Mouse (Mus musculus): ENCODE results near the gene Zgrf1. TPM values are rescaled to one million over a fixed set of nuclear protein-coding genes. Genes with fewer than 3 reads are reported as not detected.

Gene Zgrf1
- polyA plus RNA-seq, 1 experiment from 2014 or later: 1.1 TPM

DNA sequence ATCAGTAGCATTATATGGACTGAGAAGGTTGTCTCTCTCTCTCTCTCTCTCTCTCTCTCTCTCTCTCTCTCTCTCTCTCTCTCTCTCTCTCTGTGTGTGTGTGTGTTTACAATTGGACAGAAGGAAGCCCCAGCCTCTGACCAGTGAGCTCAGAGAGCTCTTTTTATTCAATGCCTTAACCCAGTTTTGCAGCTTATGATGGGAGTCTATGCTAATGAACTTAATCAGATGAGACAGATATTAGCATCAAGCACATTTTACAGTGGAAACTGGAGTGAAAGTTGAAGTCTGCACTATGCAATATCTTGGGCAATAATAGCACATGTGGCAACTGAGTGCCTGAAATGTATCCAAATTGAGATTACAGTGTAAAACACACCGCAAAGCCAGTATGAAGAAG, 38.0 kb upstream of the Zgrf1 start:
- Histone ChIP-seq H3K27ac (replicated peaks) (no peak overlapping the region), H3K36me3 (ENCODE audit: control insufficient read depth, insufficient read depth, low read length) (no peaks in the 10 kb centered on the region), H3K9ac (ENCODE audit: low read length) (no peak overlapping the region), H3K4me3 (ENCODE audit: low read depth, low read length) (no peak overlapping the region), H3K27me3 (ENCODE audit: control insufficient read depth, insufficient read depth, low read length) (no peaks in the 10 kb centered on the region), H3K4me1 (replicated peaks; ENCODE audit: control insufficient read depth, insufficient read depth) (no peaks in the 10 kb centered on the region), H3K9me3 (ENCODE audit: control insufficient read depth, low read length) (no peaks in the 10 kb centered on the region), H3K4me2 (replicated peaks; ENCODE audit: low read depth) (no peak overlapping the region)
- 86% methylated on average over 1 of the region's 1 CpGs for WGBS
- ATAC-seq (ENCODE audit: low FRiP score, low TSS enrichment) (no peak), DNase-seq (ENCODE audit: low spot score) (no peak)
- TF ChIP-seq CTCF (IDR thresholded peaks at IDR 0.05; ENCODE audit: low read depth) (no peak), EP300 (optimal IDR thresholded peaks at IDR 0.05) (no peak)

DNA sequence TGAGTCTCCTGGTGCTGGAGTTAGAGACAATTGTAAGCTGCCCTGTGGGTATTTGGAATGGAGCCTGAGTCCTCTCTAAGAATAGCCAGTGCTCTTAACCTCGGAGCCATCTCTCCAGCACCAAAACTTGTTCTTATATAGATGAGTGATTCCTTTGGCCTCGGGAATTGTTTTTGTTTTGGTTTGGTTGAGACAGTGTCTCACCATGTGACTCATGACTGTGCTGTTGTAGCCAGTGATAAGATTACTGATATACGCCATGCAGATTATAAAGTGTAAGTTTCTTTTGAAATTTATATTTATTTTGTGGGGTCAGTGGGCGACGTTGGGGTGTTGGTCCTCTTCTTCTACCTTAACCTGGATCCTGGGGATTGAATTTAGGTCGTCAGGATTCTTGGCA, 33.0 kb upstream of the Zgrf1 start:
- TF ChIP-seq EP300 (optimal IDR thresholded peaks at IDR 0.05) (no peak), CTCF (IDR thresholded peaks at IDR 0.05; ENCODE audit: low read depth) (no peak)
- no peaks in the 10 kb centered on the region for H3K4me1 ChIP-seq (replicated peaks; ENCODE audit: control insufficient read depth, insufficient read depth)
- H3K4me2 ChIP-seq (replicated peaks; ENCODE audit: low read depth): no peak overlapping the region
- H3K36me3 ChIP-seq (ENCODE audit: control insufficient read depth, insufficient read depth, low read length): no peaks in the 10 kb centered on the region
- WGBS: 70% methylated on average over 6 of the region's 6 CpGs
- no peaks in the 10 kb centered on the region for H3K9me3 ChIP-seq (ENCODE audit: control insufficient read depth, low read length)
- no peak overlapping the region for H3K27ac ChIP-seq (replicated peaks)
- H3K27me3 ChIP-seq (ENCODE audit: control insufficient read depth, insufficient read depth, low read length): no peaks in the 10 kb centered on the region
- no peak for DNase-seq (ENCODE audit: low spot score)
- H3K9ac ChIP-seq (ENCODE audit: low read length): no peak overlapping the region
- no peak for ATAC-seq (ENCODE audit: low FRiP score, low TSS enrichment)
- no peak overlapping the region for H3K4me3 ChIP-seq (ENCODE audit: low read depth, low read length)

- no peak for ATAC-seq (ENCODE audit: low FRiP score, low TSS enrichment)
- H3K9me3 ChIP-seq (ENCODE audit: control insufficient read depth, low read length): no peaks in the 10 kb centered on the region
- WGBS: 44% methylated on average over 10 of the region's 10 CpGs
Observed at GRCm38 (mm10) chr3:127521156-127521555, 32.1 kb upstream of the Zgrf1 start.

DNA sequence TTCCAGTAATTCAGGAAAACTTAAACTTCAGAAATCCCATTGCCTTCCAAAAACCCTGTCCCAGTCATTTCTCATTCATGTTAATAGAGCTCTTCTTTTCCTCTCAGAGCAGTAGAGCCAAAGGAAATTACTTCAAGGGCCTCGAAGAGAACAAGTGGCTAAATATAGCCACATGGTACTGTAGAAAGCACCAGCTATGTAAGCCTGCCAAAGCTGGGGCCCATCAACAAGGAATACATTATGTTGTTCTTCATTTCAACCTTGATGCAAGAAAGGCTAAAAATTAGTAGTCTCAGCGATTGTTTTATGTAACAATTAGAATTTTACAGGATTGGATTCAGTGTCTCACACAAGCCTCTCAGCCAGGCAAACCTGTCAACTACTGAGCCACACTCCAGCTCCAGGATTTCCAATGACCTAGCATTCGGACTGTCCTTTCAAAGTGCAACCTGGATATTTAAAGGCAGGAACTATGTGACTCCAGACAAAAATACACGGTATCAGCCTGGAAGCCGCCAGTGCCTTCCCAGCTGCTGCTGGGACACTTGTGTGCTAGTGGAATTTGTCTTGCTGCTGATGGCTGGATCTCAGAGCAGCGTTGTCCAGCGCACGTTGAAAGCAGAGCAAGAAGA, 28.0 kb upstream of the Zgrf1 start:
- H3K27ac ChIP-seq (replicated peaks): no peak overlapping the region
- WGBS: 62% methylated on average over 8 of the region's 8 CpGs
- no peak for DNase-seq (ENCODE audit: low spot score)
- no peak for ATAC-seq (ENCODE audit: low FRiP score, low TSS enrichment)
- H3K9me3 ChIP-seq (ENCODE audit: control insufficient read depth, low read length): no peaks in the 10 kb centered on the region
- H3K4me3 ChIP-seq (ENCODE audit: low read depth, low read length): no peak overlapping the region
- H3K36me3 ChIP-seq (ENCODE audit: control insufficient read depth, insufficient read depth, low read length): no peaks in the 10 kb centered on the region
- no peaks in the 10 kb centered on the region for H3K4me1 ChIP-seq (replicated peaks; ENCODE audit: control insufficient read depth, insufficient read depth)
- no peaks in the 10 kb centered on the region for H3K27me3 ChIP-seq (ENCODE audit: control insufficient read depth, insufficient read depth, low read length)
- TF ChIP-seq EP300 (optimal IDR thresholded peaks at IDR 0.05): no peak
- TF ChIP-seq CTCF (IDR thresholded peaks at IDR 0.05; ENCODE audit: low read depth): no peak
- no peak overlapping the region for H3K9ac ChIP-seq (ENCODE audit: low read length)
- H3K4me2 ChIP-seq (replicated peaks; ENCODE audit: low read depth): no peak overlapping the region

More at GRCm38 (mm10) chr3:127521156-127521555, 32.1 kb upstream of the Zgrf1 start:
- DNase-seq (ENCODE audit: low spot score): no peak
- no peak overlapping the region for H3K27ac ChIP-seq (replicated peaks)
- no peaks in the 10 kb centered on the region for H3K36me3 ChIP-seq (ENCODE audit: control insufficient read depth, insufficient read depth, low read length)
- H3K4me1 ChIP-seq (replicated peaks; ENCODE audit: control insufficient read depth, insufficient read depth): no peaks in the 10 kb centered on the region
- no peak overlapping the region for H3K9ac ChIP-seq (ENCODE audit: low read length)
- no peaks in the 10 kb centered on the region for H3K27me3 ChIP-seq (ENCODE audit: control insufficient read depth, insufficient read depth, low read length)
- H3K4me2 ChIP-seq (replicated peaks; ENCODE audit: low read depth): no peak overlapping the region
- H3K4me3 ChIP-seq (ENCODE audit: low read depth, low read length): no peak overlapping the region
- TF ChIP-seq CTCF (IDR thresholded peaks at IDR 0.05; ENCODE audit: low read depth) (peak; percentile 23), EP300 (optimal IDR thresholded peaks at IDR 0.05) (no peak)

GRCm38 (mm10) chr3:127527465-127528034, 25.7 kb upstream of the Zgrf1 start:
- H3K9ac ChIP-seq (ENCODE audit: low read length): no peak overlapping the region
- DNase-seq (ENCODE audit: low spot score) (no peak), ATAC-seq (ENCODE audit: low FRiP score, low TSS enrichment) (no peak)
- no peaks in the 10 kb centered on the region for H3K4me1 ChIP-seq (replicated peaks; ENCODE audit: control insufficient read depth, insufficient read depth)
- TF ChIP-seq CTCF (IDR thresholded peaks at IDR 0.05; ENCODE audit: low read depth): no peak
- TF ChIP-seq EP300 (optimal IDR thresholded peaks at IDR 0.05): no peak
- H3K4me2 ChIP-seq (replicated peaks; ENCODE audit: low read depth): no peak overlapping the region
- H3K27me3 ChIP-seq (ENCODE audit: control insufficient read depth, insufficient read depth, low read length): no peaks in the 10 kb centered on the region
- no peaks in the 10 kb centered on the region for H3K36me3 ChIP-seq (ENCODE audit: control insufficient read depth, insufficient read depth, low read length)
- no peak overlapping the region for H3K4me3 ChIP-seq (ENCODE audit: low read depth, low read length)
- 60% methylated on average over 5 of the region's 5 CpGs for WGBS
- H3K27ac ChIP-seq (replicated peaks): no peak overlapping the region
- H3K9me3 ChIP-seq (ENCODE audit: control insufficient read depth, low read length): no peaks in the 10 kb centered on the region

- no peak overlapping the region for H3K9ac ChIP-seq (ENCODE audit: low read length)
- DNase-seq (ENCODE audit: low spot score) (no peak), ATAC-seq (ENCODE audit: low FRiP score, low TSS enrichment) (no peak; the same call in 1 of the 2 replicates)
- no peak overlapping the region for H3K4me2 ChIP-seq (replicated peaks; ENCODE audit: low read depth)
- no peaks in the 10 kb centered on the region for H3K4me1 ChIP-seq (replicated peaks; ENCODE audit: control insufficient read depth, insufficient read depth)
- no peak overlapping the region for H3K27ac ChIP-seq (replicated peaks)
- TF ChIP-seq CTCF (IDR thresholded peaks at IDR 0.05; ENCODE audit: low read depth) (no peak), EP300 (optimal IDR thresholded peaks at IDR 0.05) (no peak)
- no peaks in the 10 kb centered on the region for H3K9me3 ChIP-seq (ENCODE audit: control insufficient read depth, low read length)
- H3K4me3 ChIP-seq (ENCODE audit: low read depth, low read length): no peak overlapping the region
- no peaks in the 10 kb centered on the region for H3K36me3 ChIP-seq (ENCODE audit: control insufficient read depth, insufficient read depth, low read length)
- no peaks in the 10 kb centered on the region for H3K27me3 ChIP-seq (ENCODE audit: control insufficient read depth, insufficient read depth, low read length)
- WGBS: 40% methylated on average over 3 of the region's 3 CpGs
Observed at GRCm38 (mm10) chr3:127529210-127529609, 24.1 kb upstream of the Zgrf1 start.

Measured in stomach, postnatal 0 days (tissue).